8 mouse cellular contexts compared by ENCODE assay signal in genomic region chr1:181211403-181211919, GRCm38 (mm10). TPM values are rescaled to one million over a fixed set of nuclear protein-coding genes. Genes with fewer than 3 reads are reported as not detected.
A peak's percentile ranks its signal among the peaks of the same experiment; 100 is the strongest.
DNase-seq lines count a peak whose midpoint lies in the region; ATAC-seq lines count a peak whose summit lies in the region.

No protein-coding gene starts in this region.

- peak; percentile 38 for DNase-seq in embryo, embryonic 10.5 days (ENCODE audit: low spot score)
- DNase-seq in embryo, embryonic 9.5 days (ENCODE audit: extremely low spot score), result no peak
- DNase-seq in thymus, postnatal 0 days (ENCODE audit: low spot score), result peak; percentile 56
- DNase-seq in thymus, postnatal 14 days, result no peak
- DNase-seq in liver, result peak; percentile 48
- DNase-seq in cerebellum, adult 11 months, result no peak

- H3K9me3 ChIP-seq in heart, embryonic 14.5 days (ENCODE audit: control insufficient read depth, low read length), result no peaks in the 10 kb centered on the region
- no peaks in the 10 kb centered on the region for H3K9me3 ChIP-seq in neural tube, embryonic 14.5 days (ENCODE audit: control insufficient read depth, low read length)

- ATAC-seq in heart, embryonic 14.5 days (ENCODE audit: insufficient number of reproducible peaks, insufficient read depth, low FRiP score, low read depth), result peak; percentile 42; the same call in 1 of the 2 replicates
- peak; percentile 32 for ATAC-seq in neural tube, embryonic 14.5 days (ENCODE audit: low read depth)

- no peaks in the 10 kb centered on the region for H3K27me3 ChIP-seq in heart, embryonic 14.5 days (ENCODE audit: control insufficient read depth, insufficient read depth, low read length)
- no peaks in the 10 kb centered on the region for H3K27me3 ChIP-seq in neural tube, embryonic 14.5 days (ENCODE audit: control insufficient read depth, insufficient read depth, low read length)

- H3K4me2 ChIP-seq in heart, embryonic 14.5 days (ENCODE audit: low read length), result peak overlapping the region; percentile 76
- H3K4me2 ChIP-seq in neural tube, embryonic 14.5 days (ENCODE audit: low read depth, low read length), result peak overlapping the region; percentile 95

- H3K9ac ChIP-seq in heart, embryonic 14.5 days (ENCODE audit: low read length), result peak overlapping the region; percentile 99
- peak overlapping the region; percentile 98 for H3K9ac ChIP-seq in neural tube, embryonic 14.5 days (replicated peaks; ENCODE audit: low read depth, low read length)

- peaks cover 11 to 22% of the 10 kb centered on the region in 2 experiments for H3K4me1 ChIP-seq in heart, embryonic 14.5 days (ENCODE audit: control insufficient read depth in 2 of 2, insufficient read depth in 2 of 2, low read length in 2 of 2)
- peaks cover 20% of the 10 kb centered on the region for H3K4me1 ChIP-seq in neural tube, embryonic 14.5 days (ENCODE audit: control insufficient read depth, insufficient read depth, low read length)

- peak overlapping the region; percentile 69 to 92 for H3K4me3 ChIP-seq in heart, embryonic 14.5 days (ENCODE audit: control insufficient read depth in 1 of 2, insufficient read depth in 1 of 2, low read depth in 1 of 2, low read length in 2 of 2)
- peak overlapping the region; percentile 81 for H3K4me3 ChIP-seq in neural tube, embryonic 14.5 days (ENCODE audit: low read depth, low read length)

- 0% methylated on average over 18 of the region's 72 CpGs for WGBS in heart, embryonic 14.5 days
- WGBS in neural tube, embryonic 14.5 days, result 0% methylated on average over 18 of the region's 72 CpGs

- peaks cover 19% of the 10 kb centered on the region for H3K36me3 ChIP-seq in heart, embryonic 14.5 days (ENCODE audit: control insufficient read depth, insufficient read depth, low read length)
- H3K36me3 ChIP-seq in neural tube, embryonic 14.5 days (ENCODE audit: control insufficient read depth, insufficient read depth, low read length), result no peaks in the 10 kb centered on the region; the same call in 1 of the 2 replicates

- H3K27ac ChIP-seq in heart, embryonic 14.5 days (replicated peaks in 1 of 2; ENCODE audit: control insufficient read depth in 1 of 2, insufficient read depth in 1 of 2, low read depth in 2 of 2, low read length in 2 of 2), result peak overlapping the region; percentile 92; a peak in 3 of 4 replicates
- peak overlapping the region; percentile 94 for H3K27ac ChIP-seq in neural tube, embryonic 14.5 days (ENCODE audit: low read depth, low read length)

RNA-seq across cellular contexts. Expression of gene Wdr26, which starts 0.3 kb away (rescaled TPM):
- 47.9 and 56.5 TPM in 2 replicates for polyA plus RNA-seq in thymus, postnatal 0 days (2015; fragmentation: Nextera tagmentation; extraction: Ambion mirVana)
- polyA plus RNA-seq in heart, embryonic 14.5 days (2014; fragmentation: Nextera tagmentation; extraction: Ambion mirVana), result 46.6 and 47.7 TPM in 2 replicates
- polyA plus RNA-seq in neural tube, embryonic 14.5 days (2014; fragmentation: Nextera tagmentation; extraction: Ambion mirVana), result 52.0 and 53.0 TPM in 2 replicates

Comparison
In these comparisons a context has a peak if more than half of its experiments do, and no peak if none do; other contexts are left out.
1. DNase-seq: peak in embryo, embryonic 10.5 days (single experiment), thymus, postnatal 0 days (single experiment) and liver (single experiment); none in embryo, embryonic 9.5 days (single experiment), thymus, postnatal 14 days (single experiment) and cerebellum, adult 11 months (single experiment).